Mouse (Mus musculus) liver, embryonic 15.5 days (tissue): Measurements from ENCODE around the gene Srf. TPM values are rescaled to one million over a fixed set of nuclear protein-coding genes. Genes with fewer than 3 reads are reported as not detected.

Experiments used
- ATAC-seq: fragments of 200-750 bp; cut with Nextera tagmentation; 2 replicates; pipeline ENCODE4 v1.8.0; 2017; ENCODE audit warnings: moderate number of reproducible peaks, mild to moderate bottlenecking, moderate library complexity; ENCODE audit not compliant: insufficient read depth
- H3K27ac ChIP-seq: fragments of 300-500 bp; sonication (generic); replicated peaks from 2 replicates; pipeline ENCODE4 v1.5.1; 2015; ENCODE audit warnings: mild to moderate bottlenecking, inconsistent platforms
- H3K27me3 ChIP-seq: fragments of 300-500 bp; sonication (generic); 2 replicates; pipeline ENCODE4 v1.6.1; 2015; ENCODE audit warnings: mild to moderate bottlenecking, inconsistent platforms
- H3K36me3 ChIP-seq: fragments of 300-500 bp; sonication (generic); replicated peaks from 2 replicates; pipeline ENCODE4 v1.6.1; 2015; ENCODE audit warnings: moderate library complexity, mild to moderate bottlenecking, inconsistent platforms
- H3K4me1 ChIP-seq: fragments of 300-500 bp; sonication (generic); replicated peaks from 2 replicates; pipeline ENCODE4 v1.6.1; 2015; ENCODE audit warnings: inconsistent platforms
- H3K4me2 ChIP-seq: fragments of 300-500 bp; sonication (generic); 2 replicates; pipeline ENCODE4 v1.6.1; 2015; ENCODE audit warnings: moderate library complexity, mild to moderate bottlenecking, inconsistent platforms
- H3K4me3 ChIP-seq: fragments of 300-500 bp; sonication (generic); replicated peaks from 2 replicates; pipeline ENCODE4 v1.5.1; 2015; ENCODE audit warnings: mild to moderate bottlenecking, inconsistent platforms
- H3K9ac ChIP-seq: fragments of 300-500 bp; sonication (generic); 2 replicates; pipeline ENCODE4 v1.6.1; 2015; ENCODE audit warnings: moderate library complexity, mild to moderate bottlenecking, inconsistent platforms
- H3K9me3 ChIP-seq: fragments of 300-500 bp; sonication (generic); replicated peaks from 2 replicates; pipeline ENCODE4 v1.6.1; 2016; ENCODE audit warnings: inconsistent platforms
- WGBS: fragments of 180-500 bp; shearing (Covaris S2); methylation state at CpG from one replicate; pipeline ENCODE4 v1.1.7; 2015; ENCODE audit warnings: mixed read lengths; ENCODE audit not compliant: insufficient replicate concordance; 5-methylcytosine and 5-hydroxymethylcytosine counted together
- polyA plus RNA-seq: library from polyadenylated mRNA; unstranded; fragments of >200 nt; fragmentation: Nextera tagmentation; extraction: Ambion mirVana; gene quantifications from 2 replicates; pipeline ENCODE4 v1.2.1, GENCODE M21; 2015

Gene Srf
- polyA plus RNA-seq, 1 experiment from 2014 or later: 2.2 TPM

DNA sequence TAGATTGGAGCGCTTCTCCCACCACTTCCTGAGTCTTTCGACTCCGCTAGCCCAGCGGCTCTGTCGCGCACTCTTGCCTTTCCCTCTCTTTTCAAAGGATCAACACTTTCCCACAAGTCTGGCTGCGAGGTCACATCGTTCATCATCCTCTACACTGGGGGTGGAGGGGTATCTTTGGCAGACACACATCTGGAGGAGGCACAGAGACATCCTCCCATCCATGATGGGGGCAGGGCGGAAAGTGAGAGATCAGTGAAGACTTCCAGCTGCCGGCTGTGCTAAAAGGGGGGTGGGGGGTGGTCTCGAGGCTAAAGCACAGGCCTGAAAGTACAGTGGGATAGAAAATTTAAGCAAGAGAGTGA is 590 bp upstream of the Srf start:
- Histone ChIP-seq H3K27ac (peak overlapping the region; percentile 78), H3K4me3 (peak overlapping the region; percentile 92), H3K4me2 (peak overlapping the region; percentile 98), H3K9ac (peak overlapping the region; percentile 87), H3K36me3 (peaks cover 9% of the 10 kb centered on the region), H3K9me3 (no peaks in the 10 kb centered on the region), H3K27me3 (no peaks in the 10 kb centered on the region; the same call in 1 of the 2 replicates), H3K4me1 (peaks cover 46% of the 10 kb centered on the region)
- ATAC-seq: peak; percentile 1; the same call in 1 of the 2 replicates
- under 1% methylated on average over 11 of the region's 11 CpGs for WGBS

DNA sequence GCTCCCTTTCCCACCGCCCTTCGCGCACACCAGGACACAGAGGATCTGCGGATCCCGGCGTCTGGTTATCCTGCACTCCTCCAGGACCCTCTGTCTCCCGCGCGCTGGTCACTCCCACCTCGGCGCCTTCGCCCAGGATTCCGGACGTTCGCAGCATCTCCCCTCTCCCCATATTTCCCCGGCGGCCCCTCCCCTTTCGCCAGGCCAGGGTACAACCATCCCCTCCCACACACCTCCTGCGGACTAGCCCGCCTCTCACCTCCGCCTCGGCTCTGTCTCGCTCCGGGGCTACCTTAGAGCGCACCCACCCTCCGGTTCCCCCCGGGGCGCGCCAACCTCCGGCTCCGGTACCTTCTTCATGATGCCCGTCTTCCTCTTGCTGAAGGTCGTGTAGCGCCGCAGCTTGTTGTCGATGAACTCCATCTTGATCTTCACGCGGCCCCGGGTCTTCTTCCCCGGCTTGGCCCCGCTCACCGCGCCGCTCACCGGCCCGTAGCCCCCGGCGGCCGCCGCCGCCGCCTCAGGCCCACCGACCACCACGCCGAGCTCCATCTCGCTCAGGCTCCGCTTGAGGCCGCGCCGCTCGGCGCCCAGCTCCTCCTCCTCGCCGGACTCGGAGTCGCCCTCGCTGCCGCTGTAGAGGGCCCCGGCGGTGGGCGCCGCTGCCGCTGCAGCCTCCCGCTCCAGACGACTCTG is 850 bp downstream of the Srf start:
- peak overlapping the region; percentile 87 for H3K9ac ChIP-seq

DNA sequence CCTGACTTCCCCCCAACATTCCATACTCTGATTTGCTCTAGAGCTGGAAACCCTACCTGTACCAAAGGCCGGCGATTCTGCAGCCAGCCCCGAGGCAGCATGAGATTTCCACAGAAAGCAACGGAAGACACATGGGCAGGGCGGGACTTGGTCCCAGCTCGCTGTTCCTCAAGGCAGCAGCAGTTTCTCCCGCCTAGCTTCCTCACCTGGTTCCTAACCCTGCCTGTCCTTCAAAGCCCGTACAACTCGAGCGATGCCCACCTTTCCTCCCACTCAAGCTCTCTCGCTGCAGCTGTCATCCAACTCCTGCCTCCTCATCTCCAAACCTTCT is 1.4 kb downstream of the Srf start:
- Histone ChIP-seq H3K27ac (no peak overlapping the region), H3K9me3 (no peaks in the 10 kb centered on the region), H3K36me3 (peaks cover 27% of the 10 kb centered on the region), H3K9ac (peak overlapping the region; percentile 87), H3K4me1 (peaks cover 46% of the 10 kb centered on the region), H3K27me3 (no peaks in the 10 kb centered on the region; the same call in 1 of the 2 replicates), H3K4me2 (peak overlapping the region; percentile 98), H3K4me3 (peak overlapping the region; percentile 92)
- ATAC-seq: no peak
- WGBS: 2% methylated on average over 11 of the region's 11 CpGs

More for the DNA sequence above, 850 bp downstream of the Srf start:
- peaks cover 22% of the 10 kb centered on the region for H3K36me3 ChIP-seq
- peak overlapping the region; percentile 92 for H3K4me3 ChIP-seq
- peaks cover 46% of the 10 kb centered on the region for H3K4me1 ChIP-seq
- under 1% methylated on average over 74 of the region's 75 CpGs for WGBS
- no peaks in the 10 kb centered on the region for H3K9me3 ChIP-seq
- H3K4me2 ChIP-seq: peak overlapping the region; percentile 98
- H3K27ac ChIP-seq: peak overlapping the region; percentile 81
- 0 out of 2 replicates have a peak, but pooled peaks have one; percentile 1 for ATAC-seq
- H3K27me3 ChIP-seq: no peaks in the 10 kb centered on the region; the same call in 1 of the 2 replicates

DNA sequence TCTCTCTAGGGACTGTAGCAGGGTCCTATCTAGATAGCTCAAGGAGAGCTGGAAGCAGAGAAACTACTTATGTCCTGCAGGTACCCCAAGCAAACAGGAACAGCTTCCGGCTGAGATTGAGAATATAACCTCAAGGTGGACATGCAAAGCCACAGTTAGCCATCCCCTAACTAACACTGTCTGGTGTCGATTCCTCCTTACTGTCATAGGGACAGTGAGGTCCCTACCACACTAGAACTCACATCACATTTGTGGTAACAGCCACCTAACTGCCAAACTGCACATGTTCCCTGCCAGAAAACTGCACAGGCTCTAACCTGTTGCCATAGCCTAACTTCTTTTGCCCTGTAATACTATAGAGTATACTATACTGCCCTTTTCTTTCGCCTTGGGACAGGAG is 2.0 kb downstream of the Srf start:
- Histone ChIP-seq H3K4me2 (peak overlapping the region; percentile 98), H3K9me3 (no peaks in the 10 kb centered on the region), H3K9ac (peak overlapping the region; percentile 87; the same call in 1 of the 2 replicates), H3K4me1 (peaks cover 46% of the 10 kb centered on the region), H3K27me3 (no peaks in the 10 kb centered on the region; the same call in 1 of the 2 replicates), H3K27ac (no peak overlapping the region), H3K4me3 (peak overlapping the region; percentile 92), H3K36me3 (peaks cover 32% of the 10 kb centered on the region)
- 73% methylated on average over 3 of the region's 3 CpGs for WGBS
- no peak for ATAC-seq

DNA sequence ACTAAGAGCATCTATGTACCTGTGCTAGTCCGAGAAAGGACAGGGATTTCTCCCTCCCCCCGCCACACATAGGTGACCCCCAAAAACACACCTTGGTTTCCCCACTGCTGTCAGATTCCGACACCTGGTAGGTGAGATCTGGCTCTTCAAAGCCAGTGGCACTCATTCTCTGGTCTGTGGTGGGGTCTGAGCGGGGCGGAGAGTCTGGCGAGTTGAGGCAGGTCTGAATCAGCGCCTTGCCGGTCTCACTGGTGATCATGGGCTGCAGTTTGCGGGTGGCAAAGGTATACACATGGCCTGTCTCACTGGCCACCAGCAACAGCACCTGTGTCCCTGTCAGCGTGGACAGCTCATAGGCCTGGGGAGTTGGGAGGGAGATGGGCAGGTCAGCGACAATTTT is 2.5 kb downstream of the Srf start:
- H3K9me3 ChIP-seq: no peaks in the 10 kb centered on the region
- H3K27me3 ChIP-seq: no peaks in the 10 kb centered on the region; the same call in 1 of the 2 replicates
- H3K9ac ChIP-seq: peak overlapping the region; percentile 87; the same call in 1 of the 2 replicates
- peaks cover 46% of the 10 kb centered on the region for H3K4me1 ChIP-seq
- peak overlapping the region; percentile 48; the same call in 1 of the 2 replicates for H3K27ac ChIP-seq
- H3K36me3 ChIP-seq: peaks cover 37% of the 10 kb centered on the region
- peak overlapping the region; percentile 30; the same call in 1 of the 2 replicates for H3K4me3 ChIP-seq
- peak overlapping the region; percentile 98 for H3K4me2 ChIP-seq
- WGBS: 80% methylated on average over 11 of the region's 11 CpGs
- ATAC-seq: no peak

DNA sequence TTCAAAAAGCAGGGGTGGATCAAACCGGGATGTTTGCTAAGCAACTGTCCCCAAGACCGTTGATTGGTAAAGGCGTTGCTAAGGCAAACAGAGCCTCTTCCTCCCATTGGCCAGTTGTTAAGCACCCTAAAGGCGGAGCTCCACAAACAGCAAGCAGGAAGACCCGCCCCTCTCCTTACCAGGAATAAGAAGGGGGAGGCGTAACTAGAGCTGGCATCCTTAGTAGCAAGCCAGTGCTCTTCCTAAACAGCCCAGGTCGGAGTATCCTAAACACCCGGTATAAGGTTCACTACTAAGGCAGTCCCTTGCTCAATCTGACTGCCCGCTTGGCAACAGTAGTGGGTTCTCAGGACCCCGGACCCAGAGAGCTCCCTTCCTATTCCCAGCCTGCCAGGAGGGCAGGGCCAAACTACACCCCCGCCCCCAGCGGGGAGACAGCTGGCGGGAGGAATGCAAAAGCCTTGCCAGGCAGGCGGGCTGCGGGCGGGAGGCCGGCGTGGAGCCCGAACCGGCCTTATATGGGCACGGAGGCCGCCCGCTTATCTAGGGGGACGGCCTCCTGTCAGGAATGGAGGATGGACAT is 3.0 kb downstream of the Srf start:
- Histone ChIP-seq H3K27ac (peak overlapping the region; percentile 48; the same call in 1 of the 2 replicates), H3K36me3 (peaks cover 39% of the 10 kb centered on the region), H3K4me1 (peaks cover 48% of the 10 kb centered on the region), H3K9me3 (no peaks in the 10 kb centered on the region), H3K4me3 (peak overlapping the region; percentile 30), H3K4me2 (peak overlapping the region; percentile 98), H3K9ac (no peak overlapping the region; the same call in 1 of the 2 replicates), H3K27me3 (peaks cover 1% of the 10 kb centered on the region; the same call in 1 of the 2 replicates)
- WGBS: 28% methylated on average over 24 of the region's 24 CpGs
- ATAC-seq: no peak

DNA sequence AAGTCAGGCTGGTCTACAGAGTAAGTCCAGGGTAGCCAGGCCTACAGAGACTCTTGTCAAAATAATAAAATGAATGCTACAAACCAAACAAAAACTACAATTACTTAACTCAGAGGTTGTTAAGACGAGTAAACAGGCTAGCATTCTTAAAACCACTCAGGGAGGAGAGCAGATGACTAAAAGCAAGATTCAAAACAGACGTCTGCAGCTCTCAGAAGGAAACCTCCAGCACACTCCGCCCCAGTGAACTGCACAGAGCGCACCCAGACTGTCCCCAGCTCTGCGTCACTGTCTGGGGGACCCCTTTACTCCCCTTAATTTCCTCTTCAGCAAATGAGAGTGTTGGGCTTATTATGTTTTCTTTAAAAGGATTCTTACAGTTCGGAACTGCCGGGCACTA is 3.8 kb downstream of the Srf start:
- Histone ChIP-seq H3K27ac (no peak overlapping the region), H3K9me3 (no peaks in the 10 kb centered on the region), H3K4me2 (no peak overlapping the region), H3K4me3 (no peak overlapping the region), H3K36me3 (peaks cover 39% of the 10 kb centered on the region), H3K9ac (no peak overlapping the region), H3K4me1 (peaks cover 47% of the 10 kb centered on the region), H3K27me3 (peaks cover 9% of the 10 kb centered on the region)
- ATAC-seq: no peak
- 77% methylated on average over 7 of the region's 7 CpGs for WGBS

DNA sequence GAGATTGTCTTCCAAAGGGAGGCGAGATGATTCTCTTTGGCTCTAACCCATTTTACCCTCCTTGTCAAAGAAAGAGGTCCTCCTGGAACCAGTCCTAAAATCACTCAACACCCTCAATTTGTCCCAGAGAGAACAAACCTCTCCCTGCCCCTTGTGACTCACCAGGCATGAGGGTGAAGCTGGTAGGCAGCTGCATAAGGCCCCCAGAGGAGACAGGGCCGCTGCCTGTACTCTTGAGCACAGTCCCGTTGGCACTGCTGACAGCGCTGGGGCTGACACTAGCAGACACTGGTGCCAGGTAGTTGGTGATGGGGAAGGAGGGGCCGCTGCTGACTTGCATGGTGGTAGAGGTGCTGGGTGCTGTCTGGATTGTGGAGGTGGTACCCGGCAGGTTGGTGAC is 4.6 kb downstream of the Srf start:
- Histone ChIP-seq H3K4me1 (peaks cover 47% of the 10 kb centered on the region), H3K36me3 (peaks cover 39% of the 10 kb centered on the region), H3K27me3 (peaks cover 17% of the 10 kb centered on the region), H3K9ac (no peak overlapping the region), H3K4me2 (no peak overlapping the region), H3K27ac (no peak overlapping the region), H3K9me3 (no peaks in the 10 kb centered on the region), H3K4me3 (no peak overlapping the region)
- 79% methylated on average over 6 of the region's 6 CpGs for WGBS
- no peak for ATAC-seq

DNA sequence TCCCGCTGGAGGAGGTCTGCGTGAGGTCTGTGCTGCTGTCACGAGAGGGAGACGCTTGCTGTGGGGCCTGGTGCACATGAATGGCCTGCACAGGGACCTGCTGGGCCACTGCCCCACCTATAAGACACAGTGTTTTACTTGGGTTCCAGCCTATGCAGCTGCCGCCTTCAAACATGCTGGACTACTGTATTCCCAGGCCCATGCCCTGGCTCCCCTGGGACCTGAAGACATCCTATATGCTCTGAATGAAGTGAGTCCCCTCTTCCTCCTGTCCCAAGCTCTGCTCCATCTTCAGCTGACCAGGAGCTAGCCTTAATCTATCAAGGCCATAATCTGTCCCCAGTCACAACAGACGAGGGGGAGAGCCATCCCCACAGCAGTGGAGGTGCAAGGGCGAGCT is 5.1 kb downstream of the Srf start:
- Histone ChIP-seq H3K27ac (no peak overlapping the region), H3K4me1 (peaks cover 46% of the 10 kb centered on the region), H3K9ac (no peak overlapping the region), H3K4me3 (no peak overlapping the region), H3K27me3 (peaks cover 21% of the 10 kb centered on the region), H3K36me3 (peaks cover 39% of the 10 kb centered on the region), H3K9me3 (no peaks in the 10 kb centered on the region), H3K4me2 (no peak overlapping the region)
- no peak for ATAC-seq
- WGBS: 71% methylated on average over 7 of the region's 7 CpGs

DNA sequence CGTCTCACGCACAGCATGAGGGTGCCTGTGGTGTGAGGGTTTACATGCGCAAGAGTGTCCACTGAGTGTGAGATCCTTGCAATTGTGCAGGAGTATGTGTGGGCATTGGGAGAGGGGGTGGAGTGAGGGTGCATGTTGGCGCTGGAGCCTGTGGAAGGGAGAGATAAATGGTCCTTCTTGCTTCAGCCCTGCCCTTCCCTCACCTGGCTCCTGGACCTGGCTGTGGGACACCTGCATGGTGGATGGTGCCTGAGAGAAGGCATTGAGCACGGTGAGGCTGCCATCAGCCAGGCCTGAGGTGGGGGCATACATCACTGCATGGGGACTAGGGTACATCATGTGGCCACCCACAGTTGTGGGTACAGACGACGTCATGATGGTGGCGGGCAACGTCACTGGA is 6.3 kb downstream of the Srf start:
- no peak overlapping the region for H3K4me2 ChIP-seq
- ATAC-seq: no peak
- H3K9me3 ChIP-seq: no peaks in the 10 kb centered on the region
- H3K27me3 ChIP-seq: peaks cover 34% of the 10 kb centered on the region
- H3K4me1 ChIP-seq: peaks cover 38% of the 10 kb centered on the region
- no peak overlapping the region for H3K27ac ChIP-seq
- H3K9ac ChIP-seq: no peak overlapping the region
- WGBS: 84% methylated on average over 9 of the region's 9 CpGs
- peaks cover 39% of the 10 kb centered on the region for H3K36me3 ChIP-seq
- no peak overlapping the region for H3K4me3 ChIP-seq

DNA sequence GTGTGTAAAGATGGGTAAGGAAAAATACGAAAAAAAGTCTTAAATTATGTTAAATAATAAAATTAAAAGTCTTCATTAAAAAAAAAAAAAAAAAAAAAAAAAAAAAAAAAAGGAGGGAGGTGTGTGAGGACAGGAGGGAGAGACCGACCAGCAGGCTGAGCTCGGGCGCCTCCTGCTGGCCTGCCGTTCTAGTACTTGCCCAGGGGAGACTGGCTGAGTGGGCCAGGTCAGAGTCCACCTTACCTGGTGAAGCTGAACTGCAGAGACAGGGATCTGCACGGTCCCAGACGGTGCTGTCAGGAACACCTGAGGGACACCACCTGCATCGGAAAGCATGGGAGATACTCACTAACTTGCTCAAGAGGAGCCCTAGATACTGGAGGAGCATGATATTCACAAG is 6.8 kb downstream of the Srf start:
- peaks cover 39% of the 10 kb centered on the region for H3K36me3 ChIP-seq
- H3K4me1 ChIP-seq: peaks cover 33% of the 10 kb centered on the region
- H3K27me3 ChIP-seq: peaks cover 39% of the 10 kb centered on the region
- 44% methylated on average over 8 of the region's 8 CpGs for WGBS
- H3K27ac ChIP-seq: no peak overlapping the region
- H3K9ac ChIP-seq: no peak overlapping the region
- H3K4me2 ChIP-seq: no peak overlapping the region
- no peaks in the 10 kb centered on the region for H3K9me3 ChIP-seq
- no peak overlapping the region for H3K4me3 ChIP-seq
- ATAC-seq: no peak; the same call in 1 of the 2 replicates
